Mouse (Mus musculus) right cerebral cortex, adult 18-20 months (tissue): ENCODE results near the gene Muc1.
"Not testable (repeated sequence)": the region's sequence is repeated elsewhere in the genome, so short reads cannot be mapped to it uniquely, and the experiment has no call there.

Experiments used
- DNase-seq: peaks from one replicate; pipeline ENCODE4 v3.0.0; 2022; ENCODE audit warnings: mixed read lengths

The Muc1 gene

GRCm38 (mm10) chr3:89210162-89210561, 18.7 kb upstream of the Muc1 start:
- DNase-seq, result no peak

- no peak for DNase-seq
These were observed 18.1 kb upstream of the Muc1 start for GRCm38 (mm10) chr3:89210731-89211130.

DNA sequence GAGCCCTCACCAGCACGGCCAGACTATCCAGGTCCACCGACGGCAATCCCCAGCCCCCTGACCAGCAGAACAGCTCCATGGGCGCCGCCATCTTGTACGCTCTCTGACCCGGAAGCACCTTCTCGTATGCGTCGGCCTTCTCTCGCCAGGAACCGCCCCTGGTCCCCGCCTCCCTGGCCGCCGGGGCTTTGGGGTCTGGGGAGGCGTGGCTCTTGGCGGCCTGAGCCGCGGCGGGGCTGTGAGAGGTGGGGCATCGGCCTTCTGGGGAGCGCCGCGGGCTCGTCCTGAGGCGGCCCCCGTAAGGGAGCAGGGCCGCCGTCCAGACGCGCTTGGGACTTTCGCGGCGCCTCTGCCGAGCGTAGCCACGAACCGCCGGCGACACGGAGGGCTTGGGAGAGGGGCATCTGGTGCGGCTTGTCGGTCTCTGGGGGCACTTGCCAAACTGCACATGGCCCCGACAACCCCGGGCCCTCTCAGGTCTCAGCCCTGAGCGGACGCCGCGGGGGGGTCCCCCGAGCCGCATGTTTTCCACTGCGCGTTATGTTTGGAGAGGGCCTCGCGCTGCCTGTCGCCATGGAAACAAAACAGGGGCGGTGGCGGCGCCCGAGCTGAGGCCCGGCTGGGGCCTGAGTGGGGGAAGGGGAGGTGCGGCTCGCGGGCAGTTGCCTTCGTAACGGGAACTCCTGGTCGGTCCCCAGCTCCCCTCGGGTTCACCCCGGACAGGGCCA, 14.9 kb upstream of the Muc1 start:
- DNase-seq, result peak; percentile 95

DNA sequence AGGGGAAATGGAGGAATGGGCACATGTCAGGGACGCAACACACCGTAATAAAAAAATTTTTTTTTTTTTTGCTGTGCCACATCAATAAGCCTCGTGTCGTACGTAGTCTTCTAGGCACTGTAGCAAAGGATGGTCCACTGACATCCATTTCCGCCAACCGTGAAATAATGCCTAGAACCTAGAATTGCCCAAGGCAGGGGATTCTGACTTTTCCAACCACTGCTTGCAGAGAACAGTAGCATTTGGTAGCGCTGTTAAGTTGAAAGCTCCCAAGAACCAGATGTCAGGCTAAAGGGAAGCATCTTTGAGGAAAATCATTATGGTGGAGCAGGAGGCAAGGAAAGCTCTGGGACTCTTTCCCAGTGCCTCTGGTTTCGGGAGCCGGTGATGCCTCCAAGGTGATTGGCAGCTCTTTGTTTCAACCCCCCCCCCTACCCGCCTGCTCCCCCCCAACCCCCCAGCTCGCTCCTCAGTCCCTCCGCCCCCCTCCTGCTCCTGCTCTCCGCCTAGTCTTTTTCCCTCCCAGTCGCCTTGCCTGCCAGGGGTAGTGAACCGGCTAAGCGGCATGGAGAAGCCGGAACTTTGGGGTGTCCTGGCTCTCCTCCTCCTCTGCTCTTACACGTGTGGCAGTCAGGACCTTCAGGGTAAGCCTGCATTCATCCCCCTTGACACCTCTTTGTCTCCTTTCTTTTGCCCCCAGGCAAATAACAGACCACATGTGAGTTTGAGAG, 14.0 kb upstream of the Muc1 start, which contains the start of gene Thbs3:
Gene Thbs3 (plus strand): TSS at position 500 of the 731 bp plus-strand sequence.
- DNase-seq, result no peak

DNA sequence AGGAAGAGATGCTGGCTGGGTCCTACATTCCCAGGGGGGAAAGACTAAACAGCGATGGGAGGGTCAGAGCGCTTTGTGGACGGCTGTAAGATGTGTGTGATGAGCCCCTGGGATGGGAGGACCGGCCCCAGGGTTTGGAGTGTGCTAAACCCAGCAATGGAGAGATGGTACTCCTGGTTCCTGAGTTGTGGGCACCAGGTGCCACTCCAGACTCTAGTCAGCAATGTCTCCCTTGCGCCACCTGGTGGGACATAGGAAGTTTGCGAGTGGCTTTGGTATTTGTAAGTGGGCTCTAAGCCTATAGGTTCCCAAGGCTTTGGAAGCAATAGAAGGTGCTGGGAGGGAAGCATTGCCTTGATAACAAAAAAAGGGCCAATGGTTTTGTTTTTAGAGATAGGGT, 13.0 kb upstream of the Muc1 start:
- peak; percentile 85 for DNase-seq

GRCm38 (mm10) chr3:89216407-89216806, 12.4 kb upstream of the Muc1 start:
- not testable (repeated sequence) for DNase-seq

- DNase-seq, result no peak
These were observed 10.6 kb upstream of the Muc1 start for GRCm38 (mm10) chr3:89218271-89218670.

- no peak for DNase-seq
These were observed 9.3 kb upstream of the Muc1 start for GRCm38 (mm10) chr3:89219546-89219945.

- DNase-seq, result no peak
These were observed 7.7 kb upstream of the Muc1 start for GRCm38 (mm10) chr3:89221167-89221566.

- DNase-seq, result no peak
These were observed 4.1 kb upstream of the Muc1 start for GRCm38 (mm10) chr3:89224796-89225195.

- no peak for DNase-seq
These were observed 3.5 kb upstream of the Muc1 start for GRCm38 (mm10) chr3:89225321-89225815.

DNA sequence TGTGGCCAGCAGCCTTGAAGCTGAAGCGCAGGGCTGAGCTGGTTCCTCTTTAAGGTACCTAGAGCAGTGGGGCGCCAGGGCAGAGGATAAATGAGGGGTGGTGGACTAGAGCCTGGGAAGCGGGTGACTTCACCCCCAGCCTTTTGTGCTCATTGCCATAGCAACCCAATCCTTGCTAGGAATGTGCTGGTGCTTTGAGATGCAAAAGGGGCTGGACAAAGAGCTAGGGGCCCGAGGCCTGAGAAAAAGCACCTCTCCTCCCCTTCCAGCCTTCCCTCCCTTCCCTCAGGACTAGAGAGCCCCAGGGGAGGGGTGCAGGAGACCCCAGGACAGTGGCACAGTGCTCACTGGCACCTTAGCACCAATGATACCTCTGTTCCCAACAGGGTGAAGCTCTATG, 2.9 kb upstream of the Muc1 start:
- DNase-seq, result no peak

DNA sequence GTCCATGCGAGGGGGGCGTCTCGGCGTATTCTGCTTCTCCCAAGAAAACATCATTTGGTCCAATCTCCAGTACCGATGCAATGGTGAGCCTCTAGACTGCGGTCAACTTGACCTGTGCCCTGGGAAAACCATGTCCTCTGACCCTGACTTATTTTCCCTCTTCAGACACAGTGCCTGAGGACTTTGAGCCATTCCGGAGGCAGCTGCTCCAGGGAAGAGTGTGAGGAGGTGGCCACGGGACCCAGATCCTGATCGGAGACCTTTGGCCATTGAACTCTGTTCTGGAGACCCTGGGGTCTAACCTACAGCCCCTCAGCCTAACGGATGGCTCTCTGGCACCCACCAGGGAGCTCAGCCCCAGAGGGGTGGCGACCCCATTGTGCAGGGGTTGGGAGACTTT, 2.5 kb upstream of the Muc1 start:
- DNase-seq, result no peak

GRCm38 (mm10) chr3:89226900-89227299, 2.0 kb upstream of the Muc1 start, which contains the start of gene Mtx1:
Mtx1 (minus strand) TSS chr3:89227088.
- no peak for DNase-seq

DNA sequence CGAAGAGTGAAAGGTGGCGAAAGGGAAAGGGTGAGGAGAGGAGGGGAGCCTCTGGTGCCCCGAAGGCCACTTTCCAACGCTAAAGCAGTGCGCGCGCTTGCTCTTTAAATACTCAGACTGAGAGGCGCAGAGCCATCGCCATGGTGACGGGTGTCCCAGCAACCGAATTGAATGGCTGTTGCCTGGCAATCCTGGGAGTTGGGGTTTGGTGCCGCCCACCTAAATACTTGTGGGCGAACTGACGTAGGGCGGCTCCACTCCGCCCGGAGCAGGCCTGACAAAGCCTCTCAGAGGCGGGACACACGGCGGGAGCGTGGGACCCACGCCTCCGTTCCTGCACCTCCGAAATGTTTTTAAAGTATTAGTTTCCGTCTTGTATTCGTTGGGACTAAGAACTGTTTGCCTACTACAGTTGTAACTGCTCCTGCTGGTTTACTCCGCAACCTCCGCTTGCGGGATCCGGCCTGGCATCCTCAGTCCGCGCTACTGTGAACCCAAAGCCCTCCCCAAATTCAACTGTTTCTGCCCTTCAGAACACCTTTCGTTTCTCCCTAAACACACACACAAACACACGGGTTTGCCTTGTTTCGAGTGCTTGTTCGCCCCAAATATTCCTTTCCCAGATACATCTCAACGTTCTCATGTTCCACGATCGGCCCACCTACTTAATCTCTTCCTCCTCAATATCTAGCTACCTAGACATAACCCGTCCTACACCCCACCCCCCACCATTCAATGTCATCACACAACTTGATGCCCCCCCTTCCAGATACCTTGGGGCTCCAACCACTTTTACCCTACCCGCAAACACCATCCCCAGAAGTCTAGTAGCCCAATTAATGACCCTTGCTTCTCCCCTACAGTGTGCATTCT, 1.3 kb upstream of the Muc1 start:
- peak; percentile 95 for DNase-seq

- peak; percentile 85 for DNase-seq
These were observed 692 bp upstream of the Muc1 start for GRCm38 (mm10) chr3:89228180-89228549.

- DNase-seq, result no peak
These were observed 419 bp downstream of the Muc1 start for GRCm38 (mm10) chr3:89229276-89229675.

DNA sequence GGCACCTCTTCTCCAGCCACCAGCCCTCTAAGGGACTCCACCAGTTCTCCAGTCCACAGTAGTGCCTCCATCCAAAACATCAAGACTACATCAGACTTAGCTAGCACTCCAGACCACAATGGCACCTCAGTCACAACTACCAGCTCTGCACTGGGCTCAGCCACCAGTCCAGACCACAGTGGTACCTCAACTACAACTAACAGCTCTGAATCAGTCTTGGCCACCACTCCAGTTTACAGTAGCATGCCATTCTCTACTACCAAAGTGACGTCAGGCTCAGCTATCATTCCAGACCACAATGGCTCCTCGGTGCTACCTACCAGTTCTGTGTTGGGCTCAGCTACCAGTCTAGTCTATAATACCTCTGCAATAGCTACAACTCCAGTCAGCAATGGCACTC, 1.7 kb downstream of the Muc1 start:
- no peak for DNase-seq

DNA sequence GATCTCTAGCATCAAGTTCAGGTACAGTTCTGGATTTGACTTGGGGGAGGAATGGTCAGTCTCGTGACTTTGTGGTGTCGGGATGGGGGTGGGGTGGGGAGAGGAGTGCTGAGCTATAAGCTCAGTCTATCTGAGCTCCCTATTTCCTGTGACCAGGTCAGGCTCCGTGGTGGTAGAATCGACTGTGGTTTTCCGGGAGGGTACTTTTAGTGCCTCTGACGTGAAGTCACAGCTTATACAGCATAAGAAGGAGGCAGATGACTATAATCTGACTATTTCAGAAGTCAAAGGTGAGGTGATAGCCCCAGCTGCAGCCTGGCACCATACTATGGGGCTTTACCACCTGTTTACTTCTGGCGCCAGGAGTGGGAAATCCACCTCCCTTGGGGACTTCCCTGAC, 2.5 kb downstream of the Muc1 start:
- no peak for DNase-seq

DNA sequence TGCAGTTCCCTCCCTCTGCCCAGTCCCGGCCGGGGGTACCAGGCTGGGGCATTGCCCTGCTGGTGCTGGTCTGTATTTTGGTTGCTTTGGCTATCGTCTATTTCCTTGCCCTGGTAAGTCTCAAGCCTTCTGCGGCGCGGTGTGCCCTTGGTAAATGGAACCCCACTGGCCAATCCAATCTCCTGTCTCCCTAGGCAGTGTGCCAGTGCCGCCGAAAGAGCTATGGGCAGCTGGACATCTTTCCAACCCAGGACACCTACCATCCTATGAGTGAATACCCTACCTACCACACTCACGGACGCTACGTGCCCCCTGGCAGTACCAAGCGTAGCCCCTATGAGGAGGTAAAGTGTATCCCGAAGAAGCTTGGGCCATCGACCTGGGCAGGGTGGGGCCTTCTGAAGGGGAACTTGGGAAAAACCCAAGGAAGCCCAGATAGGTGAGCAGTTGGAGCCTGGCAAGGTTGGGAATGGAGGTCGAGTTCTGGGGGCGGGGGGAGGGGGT, 3.0 kb downstream of the Muc1 start:
- no peak for DNase-seq

DNA sequence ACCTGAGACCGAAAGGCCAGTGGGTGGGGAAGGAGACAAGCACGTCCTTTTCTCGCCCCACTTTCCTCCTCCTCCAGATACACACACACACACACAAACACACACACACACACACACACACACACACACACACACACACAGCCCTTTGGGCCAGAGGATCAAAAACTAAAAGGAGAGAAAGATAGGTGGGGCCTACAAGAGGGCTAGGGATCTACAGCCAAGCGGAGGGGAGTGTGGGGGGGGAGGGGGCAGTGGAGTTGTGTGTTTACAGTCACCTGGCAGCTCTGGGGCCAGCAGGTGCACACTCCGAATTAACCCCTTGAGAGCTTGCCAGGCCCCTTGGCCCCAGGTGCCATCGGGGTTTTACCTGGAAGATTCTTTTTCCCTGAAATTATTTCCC, 3.8 kb downstream of the Muc1 start:
- DNase-seq, result no peak

DNA sequence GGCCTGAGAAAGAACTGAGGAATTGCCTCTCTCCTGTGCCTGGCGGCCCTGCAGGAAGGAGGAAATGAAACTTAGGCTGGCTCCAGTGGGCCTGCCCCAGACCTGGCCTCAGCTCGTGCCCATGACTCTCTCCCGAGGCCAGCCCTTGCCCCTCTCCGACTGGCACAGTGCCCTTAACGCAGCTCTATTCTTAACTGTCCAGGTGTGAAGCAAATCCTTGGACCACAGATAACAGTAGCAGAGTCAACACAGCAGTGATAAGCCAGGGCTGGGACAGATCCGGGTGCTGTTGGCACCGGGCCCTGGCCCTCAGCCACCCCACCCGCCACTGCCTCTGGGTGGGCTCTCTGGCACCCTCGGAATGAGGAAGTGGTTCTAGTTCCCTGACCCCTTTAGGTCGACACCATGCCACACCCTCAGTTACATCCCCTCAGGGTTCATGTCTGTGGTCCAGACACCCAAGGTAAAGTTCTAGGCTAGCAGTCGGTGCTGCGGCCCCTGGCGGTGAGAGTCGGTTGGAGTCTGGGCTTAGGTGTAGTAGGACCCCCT, 4.8 kb downstream of the Muc1 start:
- DNase-seq, result no peak

DNA sequence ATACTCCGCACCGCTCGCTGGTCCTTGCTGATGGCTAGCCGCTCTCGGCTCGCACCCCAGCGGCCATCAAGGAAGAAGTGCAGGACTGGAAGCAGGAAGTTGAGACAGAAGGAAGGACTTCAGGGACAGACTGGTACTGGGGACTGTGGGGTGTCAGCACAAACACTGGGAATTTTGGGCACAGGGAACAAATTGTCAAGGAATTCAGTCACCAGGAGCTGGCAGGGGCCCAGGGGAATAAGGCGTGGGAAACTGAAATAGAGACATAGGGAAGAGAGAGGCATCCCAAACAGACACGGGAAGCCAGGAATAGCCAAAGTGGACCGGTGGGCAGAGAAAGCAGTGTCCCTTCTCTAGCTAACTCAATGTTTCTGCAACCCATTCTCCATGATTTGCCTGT, 7.7 kb downstream of the Muc1 start:
- DNase-seq, result peak; percentile 76
